Mouse (Mus musculus) heart, embryonic 16.5 days (tissue): ENCODE results near the gene Vwa8. TPM values are rescaled to one million over a fixed set of nuclear protein-coding genes. Genes with fewer than 3 reads are reported as not detected.
A peak's percentile ranks its signal among the peaks of the same experiment; 100 is the strongest.

Experiments
- ATAC-seq: fragments of 200-750 bp; cut with Nextera tagmentation; replicated peaks from 2 replicates; pipeline ENCODE4 v1.8.0; 2017; ENCODE audit warnings: moderate number of reproducible peaks; ENCODE audit not compliant: insufficient read depth, low FRiP score; ENCODE audit errors: extremely low read depth
- H3K27ac ChIP-seq: fragments of 300-500 bp; sonication (generic); 2 replicates; pipeline ENCODE4 v1.5.1; 2014; ENCODE audit warnings: mild to moderate bottlenecking, low read length, control low read depth, moderate library complexity
- H3K27me3 ChIP-seq: fragments of 300-500 bp; sonication (generic); 2 replicates; pipeline ENCODE4 v1.6.1; 2014; ENCODE audit warnings: low read length, mixed read lengths; ENCODE audit not compliant: control insufficient read depth, insufficient read depth
- H3K36me3 ChIP-seq: fragments of 300-500 bp; sonication (generic); 2 replicates; pipeline ENCODE4 v1.6.1; 2014; ENCODE audit not compliant: control insufficient read depth, insufficient read depth
- H3K4me1 ChIP-seq: fragments of 300-500 bp; sonication (generic); 2 replicates; pipeline ENCODE4 v1.6.1; 2014; ENCODE audit warnings: low read length, mixed read lengths; ENCODE audit not compliant: control insufficient read depth, insufficient read depth
- H3K4me2 ChIP-seq: fragments of 300-500 bp; sonication (generic); 2 replicates; pipeline ENCODE4 v1.6.1; 2014; ENCODE audit warnings: low read depth, mild to moderate bottlenecking, control low read depth, low read length
- H3K4me3 ChIP-seq: fragments of 300-500 bp; sonication (generic); 2 replicates; pipeline ENCODE4 v1.5.1; 2014; ENCODE audit warnings: mild to moderate bottlenecking, control low read depth, low read length
- H3K9ac ChIP-seq: fragments of 300-500 bp; sonication (generic); 2 replicates; pipeline ENCODE4 v1.6.1; 2014; ENCODE audit warnings: low read length, control low read depth
- H3K9me3 ChIP-seq: fragments of 300-500 bp; sonication (generic); replicated peaks from 2 replicates; pipeline ENCODE4 v1.6.1; 2016; ENCODE audit warnings: low read length; ENCODE audit not compliant: control insufficient read depth
- WGBS: fragments of 180-500 bp; shearing (Covaris S2); extraction: QIAGEN DNeasy Blood & Tissue Kit; methylation state at CpG from one replicate; pipeline ENCODE4 v1.1.7; 2014; 5-methylcytosine and 5-hydroxymethylcytosine counted together
- polyA plus RNA-seq: library from polyadenylated mRNA; unstranded; fragments of >200 nt; fragmentation: Nextera tagmentation; extraction: Ambion mirVana; gene quantifications from 2 replicates; pipeline ENCODE4 v1.2.1, GENCODE M21; 2015

Vwa8 gene
- polyA plus RNA-seq, 1 experiment from 2014 or later, result 16.9 TPM

DNA sequence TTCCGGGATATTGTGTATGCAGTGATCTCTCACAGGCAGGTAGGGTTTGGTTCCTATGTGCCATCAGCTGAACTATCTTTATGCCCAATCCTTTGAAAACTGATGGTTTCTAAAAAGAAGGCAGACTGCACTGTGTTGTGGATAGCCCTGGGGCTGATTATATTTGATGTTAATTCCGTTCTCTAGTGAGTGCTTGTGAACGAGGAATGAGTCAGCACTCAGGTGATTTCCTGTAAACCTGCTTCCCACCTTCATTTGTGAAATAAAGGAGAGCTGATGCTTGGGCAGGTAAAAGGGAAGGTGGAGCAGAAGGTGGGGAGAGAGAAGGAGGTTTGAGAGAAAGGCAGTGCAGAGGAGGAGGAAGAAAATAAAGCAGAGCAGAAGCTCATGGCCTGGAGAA is 261.2 kb downstream of the Vwa8 start:
- no peak for ATAC-seq
- Histone ChIP-seq H3K4me2 (no peak overlapping the region), H3K9me3 (no peaks in the 10 kb centered on the region), H3K9ac (no peak overlapping the region), H3K4me1 (no peaks in the 10 kb centered on the region), H3K27me3 (no peaks in the 10 kb centered on the region), H3K36me3 (peaks cover 3% of the 10 kb centered on the region; the same call in 1 of the 2 replicates), H3K4me3 (no peak overlapping the region), H3K27ac (no peak overlapping the region)
- 54% methylated on average over 3 of the region's 3 CpGs for WGBS

DNA sequence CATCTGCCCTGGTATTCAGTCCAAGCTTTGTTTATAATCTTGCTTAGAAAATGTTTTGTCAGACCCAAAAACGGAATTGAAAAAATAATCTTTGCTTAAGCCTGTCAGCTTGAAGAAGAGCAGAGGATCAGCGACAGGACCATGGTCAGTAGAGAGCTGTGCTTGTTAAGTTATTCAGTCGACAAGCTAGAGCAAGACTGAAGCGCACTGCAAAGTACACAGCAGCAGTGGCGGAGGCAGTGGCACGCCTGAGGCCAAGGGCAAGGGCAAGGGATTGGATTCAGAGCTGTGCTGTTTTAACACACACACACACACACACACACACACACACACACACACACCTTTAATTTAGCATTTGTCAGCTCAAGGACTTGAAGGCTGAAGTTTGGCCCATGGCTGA is 263.2 kb downstream of the Vwa8 start:
- no peaks in the 10 kb centered on the region for H3K9me3 ChIP-seq
- H3K27me3 ChIP-seq, result no peaks in the 10 kb centered on the region
- H3K4me2 ChIP-seq, result no peak overlapping the region
- no peak for ATAC-seq
- H3K4me1 ChIP-seq, result no peaks in the 10 kb centered on the region
- no peak overlapping the region for H3K9ac ChIP-seq
- H3K36me3 ChIP-seq, result peaks cover 3% of the 10 kb centered on the region; the same call in 1 of the 2 replicates
- WGBS, result 64% methylated on average over 6 of the region's 6 CpGs
- no peak overlapping the region for H3K4me3 ChIP-seq
- no peak overlapping the region for H3K27ac ChIP-seq

DNA sequence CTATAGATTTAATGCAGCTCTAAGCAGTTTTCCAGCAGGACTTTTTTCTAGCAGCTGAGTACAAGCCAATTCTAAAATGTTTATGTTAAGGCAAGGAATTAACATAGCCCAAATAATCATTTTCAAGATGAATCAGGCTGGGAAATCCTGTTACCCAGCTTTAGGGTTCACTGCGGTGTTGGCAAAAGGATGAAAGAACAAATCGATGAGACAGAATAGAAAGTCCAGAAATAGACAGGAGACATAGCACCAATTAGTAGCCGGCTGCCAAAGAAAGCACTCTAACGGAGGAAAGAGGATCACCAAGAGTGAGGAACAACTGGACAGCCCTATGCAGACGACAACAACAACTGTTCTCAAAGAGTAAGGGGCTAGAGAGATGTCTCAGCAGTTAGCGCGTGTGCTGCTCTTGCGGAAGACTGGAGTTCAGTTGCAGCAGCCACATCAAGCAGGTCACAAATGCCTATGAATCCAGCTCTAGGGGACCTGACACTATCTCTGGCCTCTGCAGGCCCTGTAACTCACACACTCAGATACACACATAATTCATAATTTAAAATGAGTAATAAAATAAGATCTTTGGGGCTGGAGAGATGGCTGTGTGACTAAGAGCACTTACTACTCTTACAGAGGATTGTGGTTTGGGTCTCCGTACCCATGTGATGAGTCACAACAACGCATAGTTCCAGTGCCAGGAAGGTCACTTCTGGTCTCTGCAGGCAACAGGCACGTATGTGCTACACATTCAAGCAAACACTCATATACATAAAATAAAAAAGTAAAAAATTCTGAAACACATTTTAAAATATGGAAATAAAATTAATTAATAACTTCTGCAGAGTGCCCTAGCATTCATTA is 265.9 kb downstream of the Vwa8 start:
- H3K9ac ChIP-seq, result no peak overlapping the region
- H3K4me3 ChIP-seq, result no peak overlapping the region
- 74% methylated on average over 11 of the region's 11 CpGs for WGBS
- 0 out of 2 replicates have a peak, but pooled peaks cover 2% of the 10 kb centered on the region for H3K4me1 ChIP-seq
- no peak overlapping the region for H3K4me2 ChIP-seq
- H3K9me3 ChIP-seq, result no peaks in the 10 kb centered on the region
- H3K27me3 ChIP-seq, result no peaks in the 10 kb centered on the region
- no peak overlapping the region for H3K27ac ChIP-seq
- no peaks in the 10 kb centered on the region for H3K36me3 ChIP-seq
- no peak for ATAC-seq

- no peak overlapping the region for H3K4me2 ChIP-seq
- no peak for ATAC-seq
- 93% methylated on average over 7 of the region's 7 CpGs for WGBS
Observed at GRCm38 (mm10) chr14:79118457-79118856, 269.6 kb downstream of the Vwa8 start.

DNA sequence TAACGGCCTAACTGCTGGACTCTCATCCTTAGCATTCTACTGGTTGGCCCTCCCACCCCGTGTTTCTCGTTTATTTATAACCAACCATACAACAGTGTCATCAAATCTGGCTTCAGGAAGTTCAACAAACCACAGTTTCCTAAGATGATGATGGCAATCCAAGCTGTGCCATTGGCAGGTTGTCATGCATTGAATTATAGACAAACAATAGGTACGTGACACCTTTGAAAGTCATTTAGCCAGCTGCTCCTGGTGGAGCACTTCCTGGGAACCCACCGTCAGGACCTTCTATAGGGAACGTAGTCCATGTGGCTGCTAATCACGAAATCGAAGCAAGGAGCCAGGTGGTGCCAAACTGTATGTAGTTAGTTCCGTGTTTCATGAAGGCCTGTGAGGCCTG is 270.5 kb downstream of the Vwa8 start:
- no peak for ATAC-seq
- peaks cover 13% of the 10 kb centered on the region for H3K4me1 ChIP-seq

More at GRCm38 (mm10) chr14:79118457-79118856, 269.6 kb downstream of the Vwa8 start:
- H3K9ac ChIP-seq, result no peak overlapping the region
- H3K4me3 ChIP-seq, result no peak overlapping the region
- no peaks in the 10 kb centered on the region for H3K9me3 ChIP-seq
- no peak overlapping the region for H3K27ac ChIP-seq
- peaks cover 9% of the 10 kb centered on the region for H3K4me1 ChIP-seq
- no peaks in the 10 kb centered on the region for H3K36me3 ChIP-seq
- no peaks in the 10 kb centered on the region for H3K27me3 ChIP-seq

DNA sequence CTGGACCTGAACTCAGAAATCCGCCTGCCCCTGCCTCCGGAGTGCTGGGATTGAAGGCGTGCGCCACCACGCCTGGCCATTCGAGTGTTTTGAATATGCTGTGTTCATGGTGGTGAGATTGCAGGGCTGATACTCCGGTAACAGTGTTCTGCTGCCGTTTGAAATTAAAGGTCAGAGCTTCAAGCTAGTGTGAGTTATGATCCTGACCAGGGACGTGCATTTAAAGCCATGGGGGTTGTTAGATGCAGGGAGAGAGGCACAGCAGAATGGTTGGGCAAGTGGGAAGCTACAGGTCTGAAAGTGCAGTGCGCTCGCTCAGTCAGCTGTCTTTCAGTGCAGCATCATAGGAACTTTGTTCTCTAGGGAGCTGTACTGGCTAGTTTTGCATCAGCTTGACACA is 271.8 kb downstream of the Vwa8 start:
- H3K4me2 ChIP-seq, result no peak overlapping the region
- no peak overlapping the region for H3K4me3 ChIP-seq
- no peak overlapping the region for H3K27ac ChIP-seq
- no peak for ATAC-seq
- no peaks in the 10 kb centered on the region for H3K27me3 ChIP-seq
- peaks cover 14% of the 10 kb centered on the region for H3K4me1 ChIP-seq
- H3K36me3 ChIP-seq, result no peaks in the 10 kb centered on the region
- no peak overlapping the region for H3K9ac ChIP-seq
- no peaks in the 10 kb centered on the region for H3K9me3 ChIP-seq
- 84% methylated on average over 11 of the region's 11 CpGs for WGBS

More for the DNA sequence above, 270.5 kb downstream of the Vwa8 start:
- Histone ChIP-seq H3K9me3 (no peaks in the 10 kb centered on the region), H3K36me3 (no peaks in the 10 kb centered on the region), H3K4me3 (no peak overlapping the region), H3K4me2 (no peak overlapping the region), H3K27me3 (no peaks in the 10 kb centered on the region), H3K9ac (no peak overlapping the region), H3K27ac (no peak overlapping the region)
- WGBS, result 68% methylated on average over 9 of the region's 9 CpGs

- Histone ChIP-seq H3K9ac (no peak overlapping the region), H3K9me3 (no peaks in the 10 kb centered on the region), H3K36me3 (no peaks in the 10 kb centered on the region), H3K4me1 (peaks cover 14% of the 10 kb centered on the region), H3K27ac (no peak overlapping the region), H3K4me2 (no peak overlapping the region), H3K4me3 (no peak overlapping the region), H3K27me3 (no peaks in the 10 kb centered on the region)
- no peak for ATAC-seq
- 60% methylated on average over 8 of the region's 8 CpGs for WGBS
Observed at GRCm38 (mm10) chr14:79123466-79123865, 274.6 kb downstream of the Vwa8 start.

DNA sequence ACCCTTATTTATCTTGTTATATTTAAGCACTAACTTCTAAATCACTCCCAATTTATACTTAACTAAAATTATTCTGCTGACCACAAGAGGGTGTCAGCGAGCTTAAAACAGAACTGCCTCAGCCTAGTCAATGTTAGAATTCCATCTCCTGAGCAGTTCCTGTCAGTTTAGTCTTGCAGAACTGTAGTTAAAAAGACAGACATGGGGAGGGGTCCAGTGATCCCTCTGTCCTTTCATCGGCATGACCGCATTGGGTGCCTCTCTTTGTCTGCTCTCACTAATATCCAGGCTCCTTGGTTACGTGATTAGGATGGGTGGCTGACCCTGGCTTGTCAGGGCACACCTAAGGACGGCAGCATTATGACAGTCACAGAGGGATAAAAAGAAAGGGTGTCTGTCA is 275.8 kb downstream of the Vwa8 start:
- Histone ChIP-seq H3K36me3 (no peaks in the 10 kb centered on the region), H3K9me3 (no peaks in the 10 kb centered on the region), H3K27me3 (no peaks in the 10 kb centered on the region), H3K9ac (no peak overlapping the region), H3K4me1 (peaks cover 13% of the 10 kb centered on the region), H3K4me3 (no peak overlapping the region), H3K27ac (no peak overlapping the region), H3K4me2 (no peak overlapping the region)
- 50% methylated on average over 5 of the region's 5 CpGs for WGBS
- peak; percentile 60; the same call in 1 of the 2 replicates for ATAC-seq

GRCm38 (mm10) chr14:79126176-79126575 is 277.3 kb downstream of the Vwa8 start:
- H3K9ac ChIP-seq, result no peak overlapping the region
- 76% methylated on average over 5 of the region's 5 CpGs for WGBS

More at GRCm38 (mm10) chr14:79126176-79126575, 277.3 kb downstream of the Vwa8 start:
- H3K27ac ChIP-seq, result no peak overlapping the region
- ATAC-seq, result no peak
- no peaks in the 10 kb centered on the region for H3K36me3 ChIP-seq
- H3K27me3 ChIP-seq, result no peaks in the 10 kb centered on the region
- H3K4me3 ChIP-seq, result no peak overlapping the region
- peaks cover 13% of the 10 kb centered on the region for H3K4me1 ChIP-seq
- H3K4me2 ChIP-seq, result no peak overlapping the region
- no peaks in the 10 kb centered on the region for H3K9me3 ChIP-seq
